Mouse (Mus musculus) kidney, adult 2 months (tissue): ENCODE results near the gene Dpf1. TPM values are rescaled to one million over a fixed set of nuclear protein-coding genes. Genes with fewer than 3 reads are reported as not detected.
A peak's percentile ranks its signal among the peaks of the same experiment; 100 is the strongest.

Source experiments
- DNase-seq: peaks from one replicate; pipeline ENCODE4 v3.0.0; 2021
- H3K27ac ChIP-seq: fragments of 200-500 bp; 2 replicates; pipeline ENCODE4 v1.5.1; 2012; ENCODE audit warnings: low read depth, low read length, control low read depth, inconsistent platforms; ENCODE audit not compliant: insufficient read depth
- H3K27me3 ChIP-seq: fragments of 200-500 bp; replicated peaks from 2 replicates; pipeline ENCODE4 v1.6.1; 2012; ENCODE audit warnings: mild to moderate bottlenecking, moderate library complexity, low read length, inconsistent platforms; ENCODE audit not compliant: control insufficient read depth, insufficient read depth
- H3K36me3 ChIP-seq: fragments of 200-500 bp; 2 replicates; pipeline ENCODE4 v1.6.1; 2012; ENCODE audit warnings: mild to moderate bottlenecking, moderate library complexity, low read length, inconsistent platforms; ENCODE audit not compliant: control insufficient read depth, insufficient read depth
- H3K4me1 ChIP-seq: fragments of 200-500 bp; 2 replicates; pipeline ENCODE4 v1.6.1; 2011; ENCODE audit warnings: low read length; ENCODE audit not compliant: control insufficient read depth, insufficient read depth
- H3K4me3 ChIP-seq: fragments of 200-500 bp; 2 replicates; pipeline ENCODE4 v1.5.1; 2011; ENCODE audit warnings: mild to moderate bottlenecking, low read depth, low read length, control low read depth; ENCODE audit not compliant: insufficient read depth
- CTCF ChIP-seq: fragments of 200-500 bp; conservative IDR thresholded peaks from 2 replicates; pipeline ENCODE4 v1.5.1; 2011; ENCODE audit warnings: low read depth, mild to moderate bottlenecking, control low read depth, low read length, moderate library complexity, mixed read lengths; ENCODE audit not compliant: insufficient read depth, insufficient read length
- POLR2A ChIP-seq: fragments of 200-500 bp; IDR thresholded peaks from one replicate; pipeline ENCODE4 v1.6.1; 2011; ENCODE audit warnings: low read depth, low read length, control low read depth
- WGBS: fragments of 180-500 bp; shearing (Covaris S2); methylation state at CpG from one replicate; pipeline ENCODE4 v1.1.7; 2018; 5-methylcytosine and 5-hydroxymethylcytosine counted together
- polyA plus RNA-seq: library from polyadenylated mRNA; depleted of rRNA; stranded (reverse); fragments of >200 nt; gene quantifications from 2 replicates; pipeline ENCODE4 v1.2.3, GENCODE M21; 2012

The Dpf1 gene
- polyA plus RNA-seq, 1 experiment, result 0.11 TPM

GRCm38 (mm10) chr7:29318115-29318911, 14.6 kb downstream of the Dpf1 start:
- H3K27ac ChIP-seq, result no peak overlapping the region
- no peaks in the 10 kb centered on the region for H3K36me3 ChIP-seq
- TF ChIP-seq POLR2A (no peak), CTCF (no peak)
- WGBS, result 14% methylated on average over 18 of the region's 18 CpGs
- DNase-seq, result no peak
- 0 out of 2 replicates have a peak, but pooled peaks cover 4% of the 10 kb centered on the region for H3K4me1 ChIP-seq
- H3K27me3 ChIP-seq, result no peaks in the 10 kb centered on the region
- H3K4me3 ChIP-seq, result no peak overlapping the region

- WGBS, result 34% methylated on average over 19 of the region's 19 CpGs
- no peaks in the 10 kb centered on the region for H3K36me3 ChIP-seq
- TF ChIP-seq CTCF (peak; percentile 25; the same call in 1 of the 2 replicates), POLR2A (no peak)
- no peaks in the 10 kb centered on the region for H3K27me3 ChIP-seq
- no peak for DNase-seq
- no peak overlapping the region for H3K27ac ChIP-seq
- no peak overlapping the region for H3K4me3 ChIP-seq
- H3K4me1 ChIP-seq, result 0 out of 2 replicates have a peak, but pooled peaks cover 4% of the 10 kb centered on the region
Measured at GRCm38 (mm10) chr7:29319337-29320307, 15.9 kb downstream of the Dpf1 start.

GRCm38 (mm10) chr7:29327087-29327486, 23.3 kb downstream of the Dpf1 start:
- WGBS, result 54% methylated on average over 6 of the region's 6 CpGs
- H3K27ac ChIP-seq, result no peak overlapping the region
- H3K36me3 ChIP-seq, result no peaks in the 10 kb centered on the region; the same call in 1 of the 2 replicates
- no peaks in the 10 kb centered on the region for H3K27me3 ChIP-seq
- no peak for DNase-seq
- H3K4me3 ChIP-seq, result no peak overlapping the region
- no peaks in the 10 kb centered on the region for H3K4me1 ChIP-seq
- TF ChIP-seq CTCF (no peak), POLR2A (no peak)

- WGBS, result 88% methylated on average over 16 of the region's 16 CpGs
- Histone ChIP-seq H3K4me1 (no peaks in the 10 kb centered on the region), H3K36me3 (no peaks in the 10 kb centered on the region; the same call in 1 of the 2 replicates), H3K4me3 (no peak overlapping the region), H3K27ac (no peak overlapping the region), H3K27me3 (no peaks in the 10 kb centered on the region)
- TF ChIP-seq CTCF, result no peak
- no peak for TF ChIP-seq POLR2A
- DNase-seq, result no peak
Measured at GRCm38 (mm10) chr7:29328984-29329383, 25.2 kb downstream of the Dpf1 start.

- TF ChIP-seq POLR2A (no peak), CTCF (no peak)
- Histone ChIP-seq H3K36me3 (no peaks in the 10 kb centered on the region; the same call in 1 of the 2 replicates), H3K4me3 (no peak overlapping the region), H3K4me1 (no peaks in the 10 kb centered on the region), H3K27me3 (no peaks in the 10 kb centered on the region), H3K27ac (no peak overlapping the region)
- DNase-seq, result no peak
- WGBS, result 87% methylated on average over 7 of the region's 7 CpGs
Measured at GRCm38 (mm10) chr7:29334156-29334555, 30.4 kb downstream of the Dpf1 start.

GRCm38 (mm10) chr7:29335276-29335675, 31.5 kb downstream of the Dpf1 start:
- no peaks in the 10 kb centered on the region for H3K4me1 ChIP-seq
- no peak overlapping the region for H3K4me3 ChIP-seq
- H3K27ac ChIP-seq, result no peak overlapping the region
- 0 out of 2 replicates have a peak, but pooled peaks have one; percentile 5 for TF ChIP-seq CTCF
- no peak for TF ChIP-seq POLR2A
- no peaks in the 10 kb centered on the region; the same call in 1 of the 2 replicates for H3K36me3 ChIP-seq
- DNase-seq, result no peak
- no peaks in the 10 kb centered on the region for H3K27me3 ChIP-seq
